Mouse (Mus musculus) E14TG2a.4 (cell line): ENCODE results near the gene Angpt4.

Source experiments
- H3K27me3 ChIP-seq: 2 replicates; pipeline ENCODE4 v1.6.1; 2014; ENCODE audit warnings: low read length, control low read depth; ENCODE audit not compliant: insufficient read depth
- H3K36me3 ChIP-seq: 2 replicates; pipeline ENCODE4 v1.6.1; 2014; ENCODE audit warnings: low read length, control low read depth; ENCODE audit not compliant: insufficient read depth
- H3K4me1 ChIP-seq: replicated peaks from 2 replicates; pipeline ENCODE4 v1.6.1; 2014; ENCODE audit warnings: low read depth, low read length, control low read depth
- H3K4me3 ChIP-seq: replicated peaks from 2 replicates; pipeline ENCODE4 v1.5.1; 2014; ENCODE audit warnings: mild to moderate bottlenecking, low read length
- H3K9me3 ChIP-seq: 2 replicates; pipeline ENCODE4 v1.6.1; 2014; ENCODE audit warnings: low read length, control low read depth
- CTCF ChIP-seq: conservative IDR thresholded peaks from 2 replicates; pipeline ENCODE4 v1.5.1; 2014; ENCODE audit warnings: low read length
- NANOG ChIP-seq: IDR thresholded peaks from 2 replicates; pipeline ENCODE4 v1.6.1; 2014; ENCODE audit warnings: borderline replicate concordance, low read length, mixed read lengths
- POU5F1 ChIP-seq: IDR thresholded peaks from 2 replicates; pipeline ENCODE4 v1.6.1; 2014; ENCODE audit warnings: low read length, borderline replicate concordance

The Angpt4 gene

DNA sequence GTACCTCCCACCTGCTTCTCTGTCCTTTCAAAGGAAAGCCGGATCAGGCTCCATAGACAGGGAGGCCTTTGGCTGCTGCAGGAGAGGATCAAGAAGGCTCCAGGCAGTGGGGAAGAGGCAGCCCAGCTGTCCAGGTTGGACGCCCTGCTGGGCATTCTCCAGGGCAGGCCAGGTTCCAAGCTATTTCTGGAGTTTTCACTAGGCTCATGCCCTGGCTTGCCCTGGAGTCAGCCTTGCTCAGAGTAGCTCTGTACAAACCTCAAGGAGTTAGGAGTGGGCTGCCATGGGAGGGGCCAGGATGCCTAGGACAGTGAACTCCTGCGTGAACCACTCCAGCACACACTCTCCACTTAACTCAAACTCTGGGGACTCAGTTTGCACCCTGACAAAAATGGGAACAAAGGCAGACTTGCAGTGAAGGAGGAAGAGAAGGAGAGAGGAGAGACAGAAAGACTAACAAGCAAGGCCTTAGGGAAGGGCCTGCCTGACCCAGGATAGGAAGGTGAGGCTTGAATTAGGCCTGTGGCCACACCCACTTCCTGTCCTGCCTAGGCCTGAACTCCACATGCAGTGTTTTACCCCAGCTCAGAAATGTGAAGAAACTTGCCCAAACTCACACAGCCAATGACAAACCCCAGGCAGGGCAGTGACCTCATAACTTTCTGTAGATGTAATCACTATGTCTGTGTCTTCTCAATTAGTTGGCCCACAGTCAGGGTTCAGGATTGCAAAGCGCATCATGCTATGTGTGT lies 66.9 kb downstream of the Angpt4 start:
- peaks cover 3% of the 10 kb centered on the region; the same call in 1 of the 2 replicates for H3K36me3 ChIP-seq

GRCm38 (mm10) chr2:151978494-151978893 lies 67.5 kb downstream of the Angpt4 start:
- peaks cover 58% of the 10 kb centered on the region for H3K4me1 ChIP-seq
- peaks cover 24% of the 10 kb centered on the region for H3K27me3 ChIP-seq
- H3K9me3 ChIP-seq, result no peaks in the 10 kb centered on the region
- peaks cover 3% of the 10 kb centered on the region; the same call in 1 of the 2 replicates for H3K36me3 ChIP-seq
- no peak for TF ChIP-seq POU5F1
- TF ChIP-seq NANOG, result no peak
- no peak for TF ChIP-seq CTCF
- no peak overlapping the region for H3K4me3 ChIP-seq

More for the DNA sequence above, 66.9 kb downstream of the Angpt4 start:
- H3K9me3 ChIP-seq, result no peaks in the 10 kb centered on the region
- TF ChIP-seq POU5F1 (no peak), CTCF (no peak)
- peaks cover 65% of the 10 kb centered on the region for H3K4me1 ChIP-seq
- H3K27me3 ChIP-seq, result peaks cover 31% of the 10 kb centered on the region
- H3K4me3 ChIP-seq, result peak overlapping the region; percentile 46

- Histone ChIP-seq H3K36me3 (peaks cover 3% of the 10 kb centered on the region; the same call in 1 of the 2 replicates), H3K4me3 (peak within 1 kb of the TSS; percentile 89), H3K4me1 (peaks cover 46% of the 10 kb centered on the region), H3K9me3 (no peaks in the 10 kb centered on the region), H3K27me3 (peaks cover 14% of the 10 kb centered on the region)
- TF ChIP-seq CTCF (no peak), POU5F1 (no peak), NANOG (no peak)
These were observed 68.7 kb downstream of the Angpt4 start, which contains the start of gene Fam110a for GRCm38 (mm10) chr2:151979470-151980354. Gene Fam110a (minus strand): TSS chr2:151980219.

- Histone ChIP-seq H3K36me3 (peaks cover 3% of the 10 kb centered on the region; the same call in 1 of the 2 replicates), H3K27me3 (peaks cover 8% of the 10 kb centered on the region; the same call in 1 of the 2 replicates), H3K4me3 (peak overlapping the region; percentile 89), H3K9me3 (no peaks in the 10 kb centered on the region), H3K4me1 (peaks cover 44% of the 10 kb centered on the region)
- TF ChIP-seq NANOG, result no peak
- TF ChIP-seq CTCF, result no peak
- no peak for TF ChIP-seq POU5F1
These were observed 69.3 kb downstream of the Angpt4 start for GRCm38 (mm10) chr2:151980355-151980693.

- no peak overlapping the region for H3K4me3 ChIP-seq
- peaks cover 2% of the 10 kb centered on the region; the same call in 1 of the 2 replicates for H3K36me3 ChIP-seq
- no peak for TF ChIP-seq CTCF
- TF ChIP-seq NANOG, result no peak
- TF ChIP-seq POU5F1, result no peak
- no peaks in the 10 kb centered on the region for H3K9me3 ChIP-seq
- H3K4me1 ChIP-seq, result peaks cover 42% of the 10 kb centered on the region
- 0 out of 2 replicates have a peak, but pooled peaks cover 2% of the 10 kb centered on the region for H3K27me3 ChIP-seq
These were observed 70.3 kb downstream of the Angpt4 start for GRCm38 (mm10) chr2:151981268-151981667.

- Histone ChIP-seq H3K9me3 (no peaks in the 10 kb centered on the region), H3K36me3 (no peaks in the 10 kb centered on the region; the same call in 1 of the 2 replicates)
- TF ChIP-seq POU5F1 (no peak), NANOG (no peak), CTCF (no peak)
These were observed 71.5 kb downstream of the Angpt4 start for GRCm38 (mm10) chr2:151982476-151982875.

DNA sequence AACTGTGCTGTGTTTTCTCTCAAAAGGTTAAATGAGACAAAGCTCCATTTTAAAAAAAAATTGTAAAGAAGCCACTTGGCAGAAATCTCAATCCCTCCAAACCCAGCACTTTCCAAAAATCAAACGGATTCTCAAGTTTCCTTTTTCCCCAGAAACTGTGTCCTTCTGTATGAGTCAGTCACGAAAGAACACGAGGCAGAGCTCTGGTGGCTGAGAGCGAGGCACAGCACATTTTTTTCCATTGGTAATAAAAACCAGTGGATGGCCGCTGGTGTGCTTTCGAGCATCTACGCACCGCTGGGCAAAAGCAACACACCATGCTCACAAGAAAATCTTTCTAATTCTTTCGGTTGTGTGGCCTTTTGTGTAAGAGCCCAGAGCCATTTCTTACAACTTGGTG lies 73.0 kb downstream of the Angpt4 start:
- TF ChIP-seq POU5F1 (no peak), CTCF (no peak), NANOG (no peak)
- peaks cover 21% of the 10 kb centered on the region for H3K4me1 ChIP-seq
- H3K9me3 ChIP-seq, result no peaks in the 10 kb centered on the region
- H3K4me3 ChIP-seq, result no peak overlapping the region
- no peaks in the 10 kb centered on the region for H3K36me3 ChIP-seq
- H3K27me3 ChIP-seq, result 0 out of 2 replicates have a peak, but pooled peaks cover 2% of the 10 kb centered on the region

More at GRCm38 (mm10) chr2:151982476-151982875, 71.5 kb downstream of the Angpt4 start:
- H3K4me3 ChIP-seq, result no peak overlapping the region
- 0 out of 2 replicates have a peak, but pooled peaks cover 2% of the 10 kb centered on the region for H3K27me3 ChIP-seq
- H3K4me1 ChIP-seq, result peaks cover 30% of the 10 kb centered on the region
